Mouse (Mus musculus) left cerebral cortex, adult 6 months (tissue): Measurements from ENCODE around the gene Arl6ip1. TPM values are rescaled to one million over a fixed set of nuclear protein-coding genes. Genes with fewer than 3 reads are reported as not detected.

ENCODE experiments used
- long read RNA-seq, 2 experiments: library from polyadenylated mRNA; unstranded; transcript quantifications; one replicate each; pipeline ENCODE4 v2.0.0; 2019 to 2020
- polyA plus RNA-seq: library from polyadenylated mRNA; unstranded; fragments of <200 nt; fragmentation: Nextera tagmentation; gene quantifications from 2 replicates; pipeline ENCODE4 v1.2.3, GENCODE M21; 2021

Gene Arl6ip1
- polyA plus RNA-seq: 309 and 544 TPM in 2 replicates
- long read RNA-seq, experiment 1, transcript Arl6ip1-201 (6 exons, 2,171 nt): major isoform, 1,497 of 1,588 reads
- long read RNA-seq, experiment 1, partial matches to known transcripts: 45 of 1,588 reads
- long read RNA-seq, experiment 1, other reads (novel, unspliced or antisense): 44 of 1,588 reads
- long read RNA-seq, experiment 2, transcript Arl6ip1-201 (6 exons, 2,171 nt): major isoform, 380 of 472 reads
- long read RNA-seq, experiment 2, partial matches to known transcripts: 79 of 472 reads
- long read RNA-seq, experiment 2, other reads (novel, unspliced or antisense): 12 of 472 reads

DNA sequence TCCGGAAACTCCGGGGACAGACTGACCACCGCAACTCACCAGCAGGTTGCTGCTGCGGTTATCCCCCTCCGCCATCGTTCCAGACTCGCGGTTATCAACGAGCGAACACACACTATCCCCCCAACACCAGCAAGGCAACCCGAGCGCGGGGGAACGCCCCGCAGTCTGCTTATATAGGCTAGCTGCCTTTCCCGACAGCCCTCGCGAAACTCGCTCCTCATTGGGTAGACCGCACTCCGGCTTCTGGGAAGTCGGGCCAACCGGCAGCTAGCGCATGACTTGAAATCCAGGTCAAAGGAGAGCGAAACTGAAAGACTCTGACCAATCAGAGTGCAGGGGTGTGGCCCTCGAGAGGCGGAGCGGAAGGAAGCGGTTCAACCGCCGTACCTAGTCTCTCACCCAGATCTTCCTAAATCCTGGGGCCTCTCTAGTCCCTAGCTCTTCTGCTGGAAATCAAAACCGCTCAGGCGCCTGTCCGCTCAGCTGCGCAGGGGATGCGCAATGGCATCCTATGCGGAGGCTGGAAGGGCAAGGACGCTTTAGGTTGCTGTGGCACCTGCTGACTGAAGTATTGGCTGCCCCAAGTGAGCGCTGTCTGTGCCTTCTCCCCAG lies at the start of gene Arl6ip1:
Arl6ip1 (minus strand) TSS at position 233 of the 612 bp plus-strand sequence.

GRCm38 (mm10) chr7:118115877-118116568 lies 13.4 kb downstream of the Arl6ip1 start, which contains the start of gene Rps15a:
Gene Rps15a, minus strand, starts transcription at chr7:118116188.

Other genes starting within 250 kb of the Arl6ip1 start
- gene Rps15a, start 13.5 kb downstream of the Arl6ip1 start, polyA plus RNA-seq: 1,476 and 1,641 TPM in 2 replicates
- 5.5 and 9.5 TPM in 2 replicates for gene Smg1, start 114.0 kb upstream of the Arl6ip1 start, polyA plus RNA-seq